12 mouse cellular contexts compared by ENCODE assay signal in the genomic region with DNA sequence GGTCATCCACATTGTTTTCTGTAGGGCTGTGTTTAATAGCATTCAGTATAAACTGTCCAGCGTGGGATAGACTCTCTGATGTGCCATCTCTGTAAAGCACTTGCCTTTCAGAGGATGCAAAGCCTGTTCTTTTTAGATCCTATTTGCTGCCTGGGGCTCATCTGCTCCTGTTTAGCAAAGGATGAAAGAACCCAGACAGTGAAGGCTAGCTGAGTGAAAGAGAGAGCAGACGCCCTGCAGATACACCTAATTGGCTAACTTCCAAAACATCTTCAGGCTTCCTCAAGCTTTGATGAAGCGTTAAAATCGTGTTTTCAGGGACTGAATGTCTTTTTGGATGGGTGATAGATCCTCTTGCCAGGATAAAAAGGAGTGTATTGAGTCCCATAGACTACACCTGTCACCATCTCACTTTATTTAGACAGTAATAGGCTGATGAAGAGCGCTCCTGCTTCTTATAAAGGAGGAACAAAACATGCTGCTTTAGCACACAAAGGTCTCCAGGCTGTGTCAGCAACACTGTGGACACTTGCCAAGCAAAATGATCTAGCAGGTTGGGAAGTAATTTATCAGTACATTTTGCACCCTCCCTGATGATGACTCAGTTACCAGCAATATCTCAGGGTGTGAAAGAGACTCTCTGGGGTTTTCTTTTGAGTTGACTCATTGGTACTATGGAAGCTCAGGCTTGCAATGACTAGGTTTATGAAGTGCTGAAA.
DNase-seq lines count a peak whose midpoint lies in the region; ATAC-seq and TF ChIP-seq lines count a peak whose summit lies in the region.
"Had no signal": no experiment of that assay in that cellular context is flagged by ENCODE, and none has a peak within 500 bp of the region (broad histone marks: within the 10 kb centered on the region; RNA-seq: fewer than 3 reads in every experiment).

No protein-coding gene starts in this region.

- no peak overlapping the region for H3K27ac ChIP-seq in hindbrain, embryonic 13.5 days
- no peak overlapping the region for H3K27ac ChIP-seq in midbrain, postnatal 0 days (ENCODE audit: low read depth, low read length)
- H3K27ac ChIP-seq: stomach, postnatal 0 days had no signal

- intact Hi-C loops in left cerebral cortex, postnatal 25 days (cut with DNase I): no loop called here
- intact Hi-C loops in left cerebral cortex, postnatal 10 days (cut with DNase I): loop anchor here (10.0 kb wide), 1 partner anchor 173 kb away; no protein-coding TSS in a partner anchor

- peak; percentile 14 to 55 for DNase-seq in left cerebral cortex, postnatal 25 days (ENCODE audit: low spot score in 2 of 2)
- DNase-seq in left cerebral cortex, postnatal 10 days (ENCODE audit: extremely low spot score in 1 of 2, low spot score in 2 of 2): no peak
- peak; percentile 13 to 28 for DNase-seq in cerebellum, postnatal 10 days
- peak; percentile 61 for DNase-seq in midbrain, postnatal 0 days (ENCODE audit: low spot score)
- no peak for DNase-seq in thymus, postnatal 4 days
- no peak for DNase-seq in frontal cortex, postnatal 10 days (ENCODE audit: low spot score in 2 of 2)
- DNase-seq: adrenal gland, postnatal 36 days; kidney, adult 11 months; left cerebral cortex, postnatal 4 days had no signal

- no peaks in the 10 kb centered on the region for H3K36me3 ChIP-seq in hindbrain, embryonic 13.5 days
- H3K36me3 ChIP-seq in midbrain, postnatal 0 days (ENCODE audit: insufficient read depth, low read length): no peaks in the 10 kb centered on the region

- peaks cover 7% of the 10 kb centered on the region; the same call in 1 of the 2 replicates for H3K4me1 ChIP-seq in hindbrain, embryonic 13.5 days (replicated peaks)
- no peaks in the 10 kb centered on the region for H3K4me1 ChIP-seq in midbrain, postnatal 0 days (ENCODE audit: insufficient read depth, low read length)
- H3K4me1 ChIP-seq: megakaryocyte, embryonic 14.5 days had no signal

- H3K9ac ChIP-seq in hindbrain, embryonic 13.5 days: no peak overlapping the region
- no peak overlapping the region for H3K9ac ChIP-seq in midbrain, postnatal 0 days (replicated peaks; ENCODE audit: low read length, poor library complexity, severe bottlenecking)

- no peak overlapping the region for H3K4me3 ChIP-seq in hindbrain, embryonic 13.5 days
- no peak overlapping the region for H3K4me3 ChIP-seq in midbrain, postnatal 0 days (ENCODE audit: low read depth, low read length)
- H3K4me3 ChIP-seq: megakaryocyte, embryonic 14.5 days had no signal

- TF ChIP-seq CTCF in midbrain, postnatal 0 days (IDR thresholded peaks at IDR 0.05): no peak

- H3K9me3 ChIP-seq in hindbrain, embryonic 13.5 days: no peaks in the 10 kb centered on the region
- H3K9me3 ChIP-seq in midbrain, postnatal 0 days (ENCODE audit: low read length): no peaks in the 10 kb centered on the region
- H3K9me3 ChIP-seq: megakaryocyte, embryonic 14.5 days had no signal

- 22% methylated on average over 5 of the region's 5 CpGs for WGBS in hindbrain, embryonic 13.5 days
- WGBS in midbrain, postnatal 0 days: 9% methylated on average over 5 of the region's 5 CpGs

- H3K4me2 ChIP-seq in hindbrain, embryonic 13.5 days: no peak overlapping the region
- H3K4me2 ChIP-seq in midbrain, postnatal 0 days (ENCODE audit: low read depth, low read length, poor library complexity, severe bottlenecking): no peak overlapping the region

- peak; percentile 78 for ATAC-seq in hindbrain, embryonic 13.5 days (ENCODE audit: low FRiP score)
- ATAC-seq in midbrain, postnatal 0 days (ENCODE audit: low FRiP score): peak; percentile 86

- no peaks in the 10 kb centered on the region for H3K27me3 ChIP-seq in hindbrain, embryonic 13.5 days
- H3K27me3 ChIP-seq in midbrain, postnatal 0 days (ENCODE audit: insufficient read depth, low read length): no peaks in the 10 kb centered on the region
- H3K27me3 ChIP-seq: megakaryocyte, embryonic 14.5 days had no signal

Comparison
In these comparisons a context has a peak if more than half of its experiments do, and no peak if none do; other contexts are left out.
1. DNase-seq: peak in left cerebral cortex, postnatal 25 days (2 of 2), cerebellum, postnatal 10 days (2 of 2) and midbrain, postnatal 0 days (single experiment); none in left cerebral cortex, postnatal 10 days (0 of 2), thymus, postnatal 4 days (single experiment) and frontal cortex, postnatal 10 days (0 of 2).